Mouse (Mus musculus) CH12.LX (cell line): ENCODE results near the gene Klk8.

Source experiments
- CTCF ChIP-seq, 2 experiments: IDR thresholded peaks in 1 of 2; conservative IDR thresholded peaks in 1 of 2; 2 replicates each; pipeline ENCODE4 v1.5.1; 2011 to 2012; ENCODE audit warnings: low read depth in 2 of 2, low read length in 2 of 2, improper control_type of control experiment in 1 of 2, inconsistent platforms in 1 of 2, mild to moderate bottlenecking in 1 of 2, moderate library complexity in 1 of 2
- EP300 ChIP-seq: IDR thresholded peaks from 2 replicates; pipeline ENCODE4 v1.6.1; 2011; ENCODE audit warnings: low read length, improper control_type of control experiment
- KAT2A ChIP-seq: IDR thresholded peaks from 2 replicates; pipeline ENCODE4 v1.6.1; 2012; ENCODE audit warnings: low read length, improper control_type of control experiment, inconsistent platforms; ENCODE audit not compliant: insufficient replicate concordance
- MYC ChIP-seq: IDR thresholded peaks from 2 replicates; pipeline ENCODE4 v1.6.1; 2011; ENCODE audit warnings: low read depth, mild to moderate bottlenecking, improper control_type of control experiment, low read length
- NRF1 ChIP-seq: IDR thresholded peaks from 2 replicates; pipeline ENCODE4 v1.6.1; 2014; ENCODE audit warnings: low read depth, mild to moderate bottlenecking, inconsistent platforms, low read length, improper control_type of control experiment, moderate library complexity
- RCOR1 ChIP-seq: conservative IDR thresholded peaks from 2 replicates; pipeline ENCODE4 v1.6.1; 2012; ENCODE audit warnings: low read depth, mild to moderate bottlenecking, inconsistent platforms, low read length, improper control_type of control experiment
- TCF12 ChIP-seq: IDR thresholded peaks from 2 replicates; pipeline ENCODE4 v1.6.1; 2014; ENCODE audit warnings: low read depth, mild to moderate bottlenecking, inconsistent platforms, low read length, improper control_type of control experiment
- USF1 ChIP-seq: IDR thresholded peaks from 2 replicates; pipeline ENCODE4 v1.6.1; 2014; ENCODE audit warnings: low read depth, mild to moderate bottlenecking, inconsistent platforms, low read length, improper control_type of control experiment
- ZNF384 ChIP-seq: IDR thresholded peaks from 2 replicates; pipeline ENCODE4 v1.6.1; 2012; ENCODE audit warnings: low read depth, low read length, improper control_type of control experiment, inconsistent platforms

- TF ChIP-seq TCF12 (no peak), CTCF (conservative IDR thresholded peaks at IDR 0.05 in 1 of 2, IDR thresholded peaks at IDR 0.05 in 1 of 2; ENCODE audit: low read depth in 2 of 2, low read length in 2 of 2) (no peak), MYC (no peak), KAT2A (no peak), USF1 (no peak), NRF1 (no peak), RCOR1 (no peak), ZNF384 (no peak), EP300 (no peak)
Observed at GRCm38 (mm10) chr7:43841701-43842100, 44.3 kb downstream of the Klk8 start, which contains the start of gene Klk5.
